Mouse (Mus musculus): ENCODE measurements at regions not wholly inside any gene's neighbourhood (a gene's known extent, or its start where the extent isn't known, plus 50 kb on each side); places are given as distances from the start of the nearest gene placed in this dataset.

GRCm38 (mm10) chr8:6582732-6583131 is 1477.6 kb upstream of the Slc10a2 start:
- no peak for DNase-seq (ENCODE audit: low read depth)

- DNase-seq (ENCODE audit: low read depth) = no peak
These were observed 1472.9 kb upstream of the Slc10a2 start for GRCm38 (mm10) chr8:6577868-6578634.

- no peak for DNase-seq (ENCODE audit: low read depth)
These were observed 1470.1 kb upstream of the Slc10a2 start for GRCm38 (mm10) chr8:6575241-6575640.

GRCm38 (mm10) chr8:6573492-6573891 is 1468.3 kb upstream of the Slc10a2 start:
- DNase-seq (ENCODE audit: low read depth) = no peak

- peak; percentile 46 for DNase-seq (ENCODE audit: low read depth)
These were observed 1467.0 kb upstream of the Slc10a2 start for GRCm38 (mm10) chr8:6572066-6572665.

GRCm38 (mm10) chr8:6550965-6551364 is 1445.8 kb upstream of the Slc10a2 start:
- DNase-seq (ENCODE audit: low read depth) = no peak

- no peak for DNase-seq (ENCODE audit: low read depth)
These were observed 1422.0 kb upstream of the Slc10a2 start for GRCm38 (mm10) chr8:6527171-6527570.

- no peak for DNase-seq (ENCODE audit: low read depth)
These were observed 1410.9 kb upstream of the Slc10a2 start for GRCm38 (mm10) chr8:6515882-6516682.

- no peak for DNase-seq (ENCODE audit: low read depth)
These were observed 1387.3 kb upstream of the Slc10a2 start for GRCm38 (mm10) chr8:6492453-6492852.

- DNase-seq (ENCODE audit: low read depth) = no peak
These were observed 1376.8 kb upstream of the Slc10a2 start for GRCm38 (mm10) chr8:6481966-6482365.

- DNase-seq (ENCODE audit: low read depth) = no peak
These were observed 1365.9 kb upstream of the Slc10a2 start for GRCm38 (mm10) chr8:6471089-6471488.

- no peak for DNase-seq (ENCODE audit: low read depth)
These were observed 1351.5 kb upstream of the Slc10a2 start for GRCm38 (mm10) chr8:6456553-6457180.

GRCm38 (mm10) chr8:6448301-6448700 is 1343.2 kb upstream of the Slc10a2 start:
- no peak for DNase-seq (ENCODE audit: low read depth)

GRCm38 (mm10) chr8:6439069-6439468 is 1333.9 kb upstream of the Slc10a2 start:
- DNase-seq (ENCODE audit: low read depth) = no peak
